ENCODE assay signal across 8 mouse cellular contexts in the genomic region with DNA sequence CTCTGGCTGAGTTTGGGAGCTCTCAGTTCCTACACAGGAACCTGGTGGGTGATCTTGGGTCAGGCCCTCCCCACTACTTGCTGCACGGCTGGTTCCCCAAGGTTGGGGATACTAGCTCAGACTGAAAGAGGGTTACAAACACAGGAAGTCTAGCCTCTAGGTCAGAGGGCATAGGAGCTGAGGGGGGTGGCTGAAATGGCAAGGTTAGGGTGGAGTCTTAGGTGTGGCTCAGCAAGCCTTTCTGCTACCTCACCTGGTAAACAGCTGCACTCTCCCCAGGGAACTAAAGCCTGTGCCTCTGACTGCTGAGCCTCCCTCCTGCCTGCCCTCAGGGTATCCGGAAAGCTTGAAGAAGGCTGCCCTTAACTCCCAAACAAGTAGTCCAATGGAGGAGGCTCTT. TPM values are rescaled to one million over a fixed set of nuclear protein-coding genes. Genes with fewer than 3 reads are reported as not detected.
A peak's percentile ranks its signal among the peaks of the same experiment; 100 is the strongest.
DNase-seq lines count a peak whose midpoint lies in the region; ATAC-seq and TF ChIP-seq lines count a peak whose summit lies in the region.

No protein-coding gene starts in this region.

- no peak for ATAC-seq in forebrain, embryonic 16.5 days
- ATAC-seq in kidney, embryonic 16.5 days (ENCODE audit: low FRiP score, low TSS enrichment): no peak
- no peak for ATAC-seq in midbrain, embryonic 11.5 days (ENCODE audit: low FRiP score)

- TF ChIP-seq CTCF in thymus, adult 2 months (IDR thresholded peaks at IDR 0.05; ENCODE audit: borderline replicate concordance, control insufficient read depth, extremely low read depth, insufficient read depth, low read length, poor library complexity): no peak

- DNase-seq in thymus, adult 2 months: peak; percentile 22
- DNase-seq in thymus, postnatal 10 days (ENCODE audit: low spot score in 2 of 2): no peak
- DNase-seq in midbrain, embryonic 11.5 days (ENCODE audit: low spot score, missing footprints): no peak
- DNase-seq in thymus, postnatal 25 days: peak; percentile 24
- no peak for DNase-seq in left cerebral cortex, adult 11 months (ENCODE audit: low spot score)
- no peak for DNase-seq in layer of hippocampus, postnatal 36 days

- peak overlapping the region; percentile 55 for H3K4me2 ChIP-seq in forebrain, embryonic 16.5 days (ENCODE audit: low read length)
- peak overlapping the region; percentile 91 for H3K4me2 ChIP-seq in kidney, embryonic 16.5 days (replicated peaks; ENCODE audit: low read depth, low read length)
- H3K4me2 ChIP-seq in midbrain, embryonic 11.5 days: peak overlapping the region; percentile 75

- H3K27me3 ChIP-seq in thymus, adult 2 months (ENCODE audit: control insufficient read depth, insufficient read depth, low read length): no peaks in the 10 kb centered on the region
- H3K27me3 ChIP-seq in forebrain, embryonic 16.5 days (replicated peaks; ENCODE audit: control insufficient read depth, insufficient read depth, low read length): no peaks in the 10 kb centered on the region
- no peaks in the 10 kb centered on the region for H3K27me3 ChIP-seq in kidney, embryonic 16.5 days (ENCODE audit: insufficient read depth, low read length)
- H3K27me3 ChIP-seq in midbrain, embryonic 11.5 days (ENCODE audit: control insufficient read depth, insufficient read depth, low read length): no peaks in the 10 kb centered on the region

- H3K4me3 ChIP-seq in thymus, adult 2 months (ENCODE audit: control insufficient read depth, insufficient read depth, low read length): no peak overlapping the region
- H3K4me3 ChIP-seq in forebrain, embryonic 16.5 days (replicated peaks; ENCODE audit: low read length): peak overlapping the region; percentile 79
- H3K4me3 ChIP-seq in kidney, embryonic 16.5 days (ENCODE audit: low read length): peak overlapping the region; percentile 71
- peak overlapping the region; percentile 66 for H3K4me3 ChIP-seq in midbrain, embryonic 11.5 days (ENCODE audit: low read depth, low read length)

- 67% methylated on average over 2 of the region's 2 CpGs for WGBS in thymus, adult 2 months
- 85% methylated on average over 2 of the region's 2 CpGs for WGBS in forebrain, embryonic 16.5 days
- WGBS in kidney, embryonic 16.5 days: 60% methylated on average over 2 of the region's 2 CpGs
- WGBS in midbrain, embryonic 11.5 days: 73% methylated on average over 2 of the region's 2 CpGs

- peak overlapping the region; percentile 16; the same call in 1 of the 2 replicates for H3K9ac ChIP-seq in forebrain, embryonic 16.5 days (replicated peaks; ENCODE audit: low read depth, low read length)
- H3K9ac ChIP-seq in kidney, embryonic 16.5 days (replicated peaks; ENCODE audit: low read length): peak overlapping the region; percentile 55
- peak overlapping the region; percentile 48 for H3K9ac ChIP-seq in midbrain, embryonic 11.5 days (ENCODE audit: low read length)

- no peaks in the 10 kb centered on the region for H3K9me3 ChIP-seq in forebrain, embryonic 16.5 days (ENCODE audit: control insufficient read depth, low read length)
- H3K9me3 ChIP-seq in kidney, embryonic 16.5 days (ENCODE audit: low read length): no peaks in the 10 kb centered on the region
- no peaks in the 10 kb centered on the region for H3K9me3 ChIP-seq in midbrain, embryonic 11.5 days (ENCODE audit: control insufficient read depth, low read length)

- TF ChIP-seq POLR2A in thymus, adult 2 months (IDR thresholded peaks at IDR 0.05; ENCODE audit: control insufficient read depth, extremely low read depth, insufficient read depth, low read length, poor library complexity): no peak

- peaks cover 14% of the 10 kb centered on the region for H3K4me1 ChIP-seq in thymus, adult 2 months (replicated peaks; ENCODE audit: control insufficient read depth, insufficient read depth, low read length)
- peaks cover 12% of the 10 kb centered on the region for H3K4me1 ChIP-seq in forebrain, embryonic 16.5 days (replicated peaks; ENCODE audit: control insufficient read depth, insufficient read depth, low read length)
- peaks cover 7% of the 10 kb centered on the region for H3K4me1 ChIP-seq in kidney, embryonic 16.5 days (ENCODE audit: insufficient read depth, low read length)
- H3K4me1 ChIP-seq in midbrain, embryonic 11.5 days (ENCODE audit: control insufficient read depth, insufficient read depth, low read length): peaks cover 6% of the 10 kb centered on the region

- no peaks in the 10 kb centered on the region for H3K36me3 ChIP-seq in thymus, adult 2 months (ENCODE audit: control insufficient read depth, insufficient read depth, low read length)
- H3K36me3 ChIP-seq in forebrain, embryonic 16.5 days (ENCODE audit: control insufficient read depth, insufficient read depth): peaks cover 2% of the 10 kb centered on the region; the same call in 1 of the 2 replicates
- peaks cover 6% of the 10 kb centered on the region; the same call in 1 of the 2 replicates for H3K36me3 ChIP-seq in kidney, embryonic 16.5 days (ENCODE audit: insufficient read depth, low read length)
- H3K36me3 ChIP-seq in midbrain, embryonic 11.5 days (ENCODE audit: control insufficient read depth, insufficient read depth, low read length): no peaks in the 10 kb centered on the region; the same call in 1 of the 2 replicates

- H3K27ac ChIP-seq in thymus, adult 2 months (ENCODE audit: control insufficient read depth, insufficient read depth, low read length): peak overlapping the region; percentile 44; the same call in 1 of the 2 replicates
- H3K27ac ChIP-seq in forebrain, embryonic 16.5 days (ENCODE audit: low read length): peak overlapping the region; percentile 32; the same call in 1 of the 2 replicates
- H3K27ac ChIP-seq in kidney, embryonic 16.5 days (ENCODE audit: low read length): peak overlapping the region; percentile 90
- no peak overlapping the region for H3K27ac ChIP-seq in midbrain, embryonic 11.5 days (ENCODE audit: low read depth, low read length)

RNA-seq across cellular contexts. Expression of gene Ppdpf, which starts 1.6 kb away (rescaled TPM):
- polyA plus RNA-seq in thymus, adult 2 months (2012; rRNA removed): 191 and 219 TPM in 2 replicates
- polyA plus RNA-seq in forebrain, embryonic 16.5 days (2015; fragmentation: Nextera tagmentation; extraction: Ambion mirVana): 433 and 453 TPM in 2 replicates
- polyA plus RNA-seq in kidney, embryonic 16.5 days (2015; fragmentation: Nextera tagmentation; extraction: Ambion mirVana): 302 and 310 TPM in 2 replicates
- 414 and 426 TPM in 2 replicates for polyA plus RNA-seq in midbrain, embryonic 11.5 days (2014; fragmentation: Nextera tagmentation; extraction: Ambion mirVana)
- total RNA-seq in layer of hippocampus, postnatal 36 days (2021): 100 to 1,000 TPM in 1 of 2 experiments, 10 to 100 TPM in 1; 92.0 to 106 TPM

RNA-seq across cellular contexts. Expression of gene Ptk6, which starts 13.9 kb away (rescaled TPM):
- polyA plus RNA-seq in thymus, adult 2 months (2012; rRNA removed): 0.22 and 0.32 TPM in 2 replicates
- polyA plus RNA-seq in forebrain, embryonic 16.5 days (2015; fragmentation: Nextera tagmentation; extraction: Ambion mirVana): not detected in 2 replicates
- not detected in 2 replicates for polyA plus RNA-seq in kidney, embryonic 16.5 days (2015; fragmentation: Nextera tagmentation; extraction: Ambion mirVana)
- polyA plus RNA-seq in midbrain, embryonic 11.5 days (2014; fragmentation: Nextera tagmentation; extraction: Ambion mirVana): not detected in 2 replicates
- under 1 TPM in 1 of 2 experiments, not detected in 1; 0.10 TPM for total RNA-seq in layer of hippocampus, postnatal 36 days (2021)

RNA-seq across cellular contexts. Expression of gene Srms, which starts 24.3 kb away (rescaled TPM):
- polyA plus RNA-seq in thymus, adult 2 months (2012; rRNA removed): 0.71 and 0.86 TPM in 2 replicates
- polyA plus RNA-seq in forebrain, embryonic 16.5 days (2015; fragmentation: Nextera tagmentation; extraction: Ambion mirVana): 0.08 and 0.09 TPM in 2 replicates
- polyA plus RNA-seq in kidney, embryonic 16.5 days (2015; fragmentation: Nextera tagmentation; extraction: Ambion mirVana): 0.25 and 0.37 TPM in 2 replicates
- polyA plus RNA-seq in midbrain, embryonic 11.5 days (2014; fragmentation: Nextera tagmentation; extraction: Ambion mirVana): 0.14 TPM in 1 of 2 replicates, not detected in the other
- total RNA-seq in layer of hippocampus, postnatal 36 days (2021): under 1 TPM; 0.35 to 0.66 TPM

RNA-seq across cellular contexts. Expression of gene Fndc11, which starts 31.1 kb away (rescaled TPM):
- polyA plus RNA-seq in thymus, adult 2 months (2012; rRNA removed): 0.85 and 0.88 TPM in 2 replicates
- not detected in 2 replicates for polyA plus RNA-seq in forebrain, embryonic 16.5 days (2015; fragmentation: Nextera tagmentation; extraction: Ambion mirVana)
- polyA plus RNA-seq in kidney, embryonic 16.5 days (2015; fragmentation: Nextera tagmentation; extraction: Ambion mirVana): 0.26 and 0.59 TPM in 2 replicates
- 0.15 TPM in 2 replicates for polyA plus RNA-seq in midbrain, embryonic 11.5 days (2014; fragmentation: Nextera tagmentation; extraction: Ambion mirVana)
- not detected for total RNA-seq in layer of hippocampus, postnatal 36 days (2021)

RNA-seq across cellular contexts. Expression of gene Eef1a2, which starts 31.9 kb away (rescaled TPM):
- polyA plus RNA-seq in thymus, adult 2 months (2012; rRNA removed): 2.7 and 42.5 TPM in 2 replicates
- 5.7 and 6.0 TPM in 2 replicates for polyA plus RNA-seq in forebrain, embryonic 16.5 days (2015; fragmentation: Nextera tagmentation; extraction: Ambion mirVana)
- 0.10 TPM in 1 of 2 replicates, not detected in the other for polyA plus RNA-seq in kidney, embryonic 16.5 days (2015; fragmentation: Nextera tagmentation; extraction: Ambion mirVana)
- polyA plus RNA-seq in midbrain, embryonic 11.5 days (2014; fragmentation: Nextera tagmentation; extraction: Ambion mirVana): 0.87 and 0.94 TPM in 2 replicates
- total RNA-seq in layer of hippocampus, postnatal 36 days (2021): 1,000 to 10,000 TPM; 1,091 to 1,130 TPM

Comparison
In these comparisons a context has a peak if more than half of its experiments do, and no peak if none do; other contexts are left out.
1. DNase-seq: peak in thymus, adult 2 months (single experiment) and thymus, postnatal 25 days (single experiment); none in thymus, postnatal 10 days (0 of 2), midbrain, embryonic 11.5 days (single experiment), left cerebral cortex, adult 11 months (single experiment) and layer of hippocampus, postnatal 36 days (0 of 2).
2. Peak in every context shown above with its lines, with median percentiles within 50 percentile points of each other: H3K4me2 ChIP-seq and H3K9ac ChIP-seq.